Mouse (Mus musculus) erythroblast, embryonic 14.5 days (primary cell): ENCODE measurements around the gene Prkca.

Experiments
- GATA1 ChIP-seq: IDR thresholded peaks from 2 replicates; pipeline ENCODE4 v1.6.1; 2012; ENCODE audit warnings: low read length, inconsistent platforms, mixed read lengths
- TAL1 ChIP-seq: IDR thresholded peaks from 3 replicates; pipeline ENCODE4 v1.6.1; 2012; ENCODE audit warnings: low read length, inconsistent platforms, mixed read lengths

DNA sequence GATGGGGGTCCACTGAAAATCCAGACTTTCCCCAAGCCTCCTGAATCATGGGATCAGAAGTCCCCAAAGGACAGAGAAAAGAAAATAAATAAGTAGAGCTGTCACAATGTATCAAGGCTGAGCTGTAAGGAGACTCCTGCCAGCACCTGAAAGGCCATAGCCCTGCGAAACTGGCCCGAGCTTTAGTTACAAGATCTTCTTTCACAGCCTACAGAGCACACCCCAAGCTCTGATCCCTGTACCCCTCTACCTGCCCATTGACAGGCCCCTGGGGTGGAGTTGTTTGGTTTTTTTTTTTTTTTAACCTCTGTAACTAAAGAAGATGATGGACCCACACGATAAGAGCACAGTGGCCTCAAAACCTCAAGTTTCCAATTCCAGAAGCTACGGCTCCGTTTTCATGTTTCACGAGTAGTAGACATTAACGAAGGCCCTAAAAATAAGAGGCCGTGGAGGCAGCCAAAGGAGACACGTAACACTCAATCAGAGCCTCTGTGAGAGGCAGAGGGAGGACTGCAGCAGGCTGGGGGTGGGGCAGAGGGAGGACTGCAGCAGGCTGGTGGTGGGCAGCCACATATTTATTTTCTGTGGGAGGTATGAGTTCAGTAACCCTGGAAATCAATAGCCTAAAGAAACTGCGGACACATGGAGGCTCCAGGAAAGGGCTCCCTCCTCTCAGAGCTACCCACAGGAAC is 41.8 kb downstream of the Prkca start:
- TF ChIP-seq GATA1 (no peak), TAL1 (no peak)
